Mouse (Mus musculus) stomach, embryonic 14.5 days (tissue): ENCODE data around the gene Tomm20. TPM values are rescaled to one million over a fixed set of nuclear protein-coding genes. Genes with fewer than 3 reads are reported as not detected.

Source experiments
- ATAC-seq: fragments of 200-750 bp; cut with Nextera tagmentation; 2 replicates; pipeline ENCODE4 v1.8.0; 2017; ENCODE audit warnings: low read depth, moderate TSS enrichment; ENCODE audit not compliant: insufficient number of reproducible peaks, insufficient read depth, low FRiP score
- H3K27ac ChIP-seq: fragments of 300-500 bp; sonication (generic); 2 replicates; pipeline ENCODE4 v1.5.1; 2014; ENCODE audit warnings: mild to moderate bottlenecking, low read length, moderate library complexity, mixed read lengths
- H3K27me3 ChIP-seq: fragments of 300-500 bp; sonication (generic); 2 replicates; pipeline ENCODE4 v1.6.1; 2014; ENCODE audit warnings: low read length, control low read depth, mixed read lengths; ENCODE audit not compliant: control insufficient read depth, insufficient read depth
- H3K36me3 ChIP-seq: fragments of 300-500 bp; sonication (generic); 2 replicates; pipeline ENCODE4 v1.6.1; 2014; ENCODE audit warnings: mild to moderate bottlenecking, control low read depth, low read length, moderate library complexity, mixed read lengths; ENCODE audit not compliant: control insufficient read depth, insufficient read depth
- H3K4me1 ChIP-seq: fragments of 300-500 bp; sonication (generic); 2 replicates; pipeline ENCODE4 v1.6.1; 2014; ENCODE audit warnings: low read length, control low read depth, mixed read lengths; ENCODE audit not compliant: control insufficient read depth, insufficient read depth
- H3K4me2 ChIP-seq: fragments of 300-500 bp; sonication (generic); replicated peaks from 2 replicates; pipeline ENCODE4 v1.6.1; 2014; ENCODE audit warnings: low read depth, low read length, control low read depth
- H3K4me3 ChIP-seq: fragments of 300-500 bp; sonication (generic); 2 replicates; pipeline ENCODE4 v1.5.1; 2014; ENCODE audit warnings: low read depth, low read length, control low read depth
- H3K9ac ChIP-seq: fragments of 300-500 bp; sonication (generic); replicated peaks from 2 replicates; pipeline ENCODE4 v1.6.1; 2014; ENCODE audit warnings: low read depth, mild to moderate bottlenecking, control low read depth, low read length, moderate library complexity, mixed read lengths
- H3K9me3 ChIP-seq: fragments of 300-500 bp; sonication (generic); 2 replicates; pipeline ENCODE4 v1.6.1; 2016; ENCODE audit warnings: low read depth, low read length, control low read depth; ENCODE audit not compliant: control insufficient read depth
- WGBS: fragments of 180-500 bp; shearing (Covaris S2); extraction: QIAGEN DNeasy Blood & Tissue Kit; methylation state at CpG from one replicate; pipeline ENCODE4 v1.1.7; 2014; 5-methylcytosine and 5-hydroxymethylcytosine counted together
- polyA plus RNA-seq: library from polyadenylated mRNA; unstranded; fragments of >200 nt; fragmentation: Nextera tagmentation; extraction: Ambion mirVana; gene quantifications from 2 replicates; pipeline ENCODE4 v1.2.1, GENCODE M21; 2014

Tomm20 gene
- polyA plus RNA-seq, 1 experiment from 2014 or later, result 200 TPM

GRCm38 (mm10) chr8:126970579-126971313 lies 25.1 kb upstream of the Tomm20 start, which contains the start of gene Rbm34:
Rbm34 (minus strand) TSS chr8:126971071.
- H3K27me3 ChIP-seq, result no peaks in the 10 kb centered on the region
- H3K4me3 ChIP-seq, result peak within 1 kb of the TSS; percentile 94
- H3K4me1 ChIP-seq, result peaks cover 3% of the 10 kb centered on the region; the same call in 1 of the 2 replicates
- peaks cover 17% of the 10 kb centered on the region; the same call in 1 of the 2 replicates for H3K36me3 ChIP-seq
- H3K27ac ChIP-seq, result peak within 1 kb of the TSS; percentile 21; the same call in 1 of the 2 replicates
- under 1% methylated on average over 50 of the region's 50 CpGs for WGBS
- H3K4me2 ChIP-seq, result peak within 1 kb of the TSS; percentile 85
- H3K9ac ChIP-seq, result peak within 1 kb of the TSS; percentile 76
- H3K9me3 ChIP-seq, result no peaks in the 10 kb centered on the region
- ATAC-seq, result peak; percentile 97

DNA sequence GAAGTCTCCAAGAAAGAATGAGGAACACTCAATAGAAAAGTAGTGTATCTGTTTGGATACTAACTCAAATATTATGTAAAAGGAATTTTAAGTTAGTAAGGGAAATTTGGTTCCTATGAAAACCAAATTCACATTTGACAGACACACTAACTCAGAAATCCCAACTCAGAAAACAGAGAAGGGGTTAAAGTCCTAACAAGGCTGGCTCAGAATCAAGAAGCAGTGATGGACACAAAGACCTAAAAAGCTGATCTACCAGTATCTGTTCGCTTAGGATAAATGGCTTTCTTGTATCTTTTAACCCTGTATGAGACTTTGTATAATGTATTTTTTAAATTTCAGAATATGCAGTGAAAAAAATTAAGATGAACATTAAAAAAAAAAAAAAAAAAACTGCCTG lies 23.9 kb upstream of the Tomm20 start:
- H3K4me2 ChIP-seq, result no peak overlapping the region
- no peaks in the 10 kb centered on the region for H3K9me3 ChIP-seq
- no peaks in the 10 kb centered on the region for H3K27me3 ChIP-seq
- WGBS, result 90% methylated on average over 1 of the region's 1 CpGs
- no peak overlapping the region for H3K9ac ChIP-seq
- H3K36me3 ChIP-seq, result peaks cover 27% of the 10 kb centered on the region
- no peak overlapping the region for H3K27ac ChIP-seq
- no peak for ATAC-seq
- no peak overlapping the region for H3K4me3 ChIP-seq
- H3K4me1 ChIP-seq, result peaks cover 3% of the 10 kb centered on the region; the same call in 1 of the 2 replicates

DNA sequence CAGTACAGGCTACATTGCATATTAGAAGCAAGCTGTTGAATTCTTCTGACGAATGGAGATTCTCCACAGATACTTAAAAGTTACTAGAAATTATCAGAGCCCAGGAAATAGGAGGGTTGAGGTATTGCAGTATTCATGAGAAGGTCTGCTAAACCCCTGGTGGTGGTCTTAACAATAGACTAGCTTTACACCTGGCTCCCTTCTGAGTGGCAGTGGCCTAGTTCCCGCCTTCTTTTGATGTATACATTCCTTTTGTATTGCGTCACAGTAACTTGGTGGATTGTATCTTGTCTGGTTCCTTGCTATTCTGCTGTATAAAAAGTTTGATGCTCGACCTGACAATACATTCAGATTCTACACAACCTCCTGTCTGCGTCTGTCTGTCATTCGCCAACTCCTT lies 22.5 kb upstream of the Tomm20 start:
- H3K27me3 ChIP-seq, result no peaks in the 10 kb centered on the region
- H3K9ac ChIP-seq, result no peak overlapping the region
- ATAC-seq, result no peak
- peaks cover 32% of the 10 kb centered on the region for H3K36me3 ChIP-seq
- H3K9me3 ChIP-seq, result no peaks in the 10 kb centered on the region
- H3K4me3 ChIP-seq, result no peak overlapping the region
- H3K27ac ChIP-seq, result no peak overlapping the region
- 94% methylated on average over 6 of the region's 6 CpGs for WGBS
- H3K4me2 ChIP-seq, result no peak overlapping the region
- peaks cover 3% of the 10 kb centered on the region; the same call in 1 of the 2 replicates for H3K4me1 ChIP-seq

- Histone ChIP-seq H3K4me2 (no peak overlapping the region), H3K36me3 (peaks cover 56% of the 10 kb centered on the region), H3K27me3 (no peaks in the 10 kb centered on the region), H3K9me3 (no peaks in the 10 kb centered on the region), H3K4me3 (no peak overlapping the region), H3K9ac (no peak overlapping the region), H3K27ac (no peak overlapping the region), H3K4me1 (peaks cover 3% of the 10 kb centered on the region; the same call in 1 of the 2 replicates)
- WGBS, result 78% methylated on average over 6 of the region's 6 CpGs
- ATAC-seq, result no peak
These were observed 19.6 kb upstream of the Tomm20 start for GRCm38 (mm10) chr8:126965246-126965645.

DNA sequence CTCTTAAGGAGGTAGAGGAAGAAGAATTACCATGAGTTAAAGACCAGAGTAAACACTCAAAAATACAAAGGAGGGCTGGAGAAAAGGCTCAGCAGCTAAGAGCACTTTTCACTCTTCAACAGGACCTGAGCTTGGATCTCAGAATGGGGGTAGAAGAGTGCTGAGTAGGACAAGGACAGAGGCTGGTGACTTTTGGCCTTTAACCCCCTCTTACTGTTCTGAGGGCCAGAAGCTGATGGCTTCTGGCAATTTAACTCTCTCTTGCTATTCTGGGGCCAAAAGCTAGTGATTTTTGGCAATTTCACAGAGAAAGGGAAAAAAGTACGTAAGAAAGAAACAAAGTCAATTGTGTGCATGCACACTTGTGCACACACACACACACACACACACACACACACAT lies 17.2 kb upstream of the Tomm20 start:
- H3K4me2 ChIP-seq, result no peak overlapping the region
- 94% methylated on average over 1 of the region's 1 CpGs for WGBS
- H3K9me3 ChIP-seq, result no peaks in the 10 kb centered on the region
- H3K36me3 ChIP-seq, result peaks cover 61% of the 10 kb centered on the region
- ATAC-seq, result no peak
- no peak overlapping the region for H3K4me3 ChIP-seq
- H3K27me3 ChIP-seq, result no peaks in the 10 kb centered on the region
- no peak overlapping the region for H3K9ac ChIP-seq
- H3K27ac ChIP-seq, result no peak overlapping the region
- no peaks in the 10 kb centered on the region for H3K4me1 ChIP-seq

- no peaks in the 10 kb centered on the region for H3K9me3 ChIP-seq
- 94% methylated on average over 3 of the region's 3 CpGs for WGBS
These were observed 15.9 kb upstream of the Tomm20 start for GRCm38 (mm10) chr8:126961516-126961915.

DNA sequence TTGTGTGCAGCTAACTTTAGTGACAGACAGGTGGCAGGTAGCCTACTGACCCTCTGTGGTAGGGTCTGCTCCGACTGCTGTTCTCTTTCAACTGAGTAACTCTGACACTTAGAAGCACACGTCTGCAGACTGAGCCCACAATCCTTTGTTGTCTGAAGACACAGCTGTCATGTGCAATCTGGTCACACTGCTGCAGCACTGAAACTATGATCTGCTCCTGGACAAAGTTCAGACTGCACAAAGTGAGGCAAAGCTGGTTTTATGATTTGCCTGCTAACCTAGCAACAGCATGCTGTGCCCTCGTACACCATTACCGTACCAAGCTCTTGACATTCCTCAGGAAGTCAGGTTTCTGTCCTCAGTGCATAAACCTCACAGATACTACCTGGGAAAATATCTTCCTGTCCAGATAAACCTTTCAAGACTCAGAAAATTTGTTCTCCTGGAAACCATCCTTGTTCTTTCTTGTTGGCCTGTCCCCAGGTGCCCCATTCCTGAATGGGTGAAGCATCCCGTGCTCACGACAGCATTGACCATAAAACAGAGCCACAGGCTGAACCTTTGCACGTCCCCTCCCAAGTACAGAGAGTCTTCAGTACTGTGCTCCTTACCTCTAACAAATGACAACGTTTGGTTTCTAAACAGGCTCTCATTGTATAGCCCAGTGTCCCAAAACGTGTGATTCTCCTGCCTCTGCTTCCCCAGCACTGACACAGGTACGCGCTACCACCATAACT lies 6.4 kb upstream of the Tomm20 start:
- Histone ChIP-seq H3K4me1 (no peaks in the 10 kb centered on the region), H3K27ac (no peak overlapping the region), H3K36me3 (peaks cover 42% of the 10 kb centered on the region)

More at GRCm38 (mm10) chr8:126961516-126961915, 15.9 kb upstream of the Tomm20 start:
- no peak for ATAC-seq
- H3K27ac ChIP-seq, result no peak overlapping the region
- peaks cover 60% of the 10 kb centered on the region for H3K36me3 ChIP-seq
- no peak overlapping the region for H3K9ac ChIP-seq
- H3K4me2 ChIP-seq, result no peak overlapping the region
- H3K4me1 ChIP-seq, result no peaks in the 10 kb centered on the region
- H3K4me3 ChIP-seq, result no peak overlapping the region
- H3K27me3 ChIP-seq, result no peaks in the 10 kb centered on the region

GRCm38 (mm10) chr8:126949527-126949926 lies 3.9 kb upstream of the Tomm20 start:
- H3K4me2 ChIP-seq, result no peak overlapping the region
- no peaks in the 10 kb centered on the region for H3K4me1 ChIP-seq
- peaks cover 36% of the 10 kb centered on the region for H3K36me3 ChIP-seq
- no peak for ATAC-seq
- no peak overlapping the region for H3K4me3 ChIP-seq
- H3K27me3 ChIP-seq, result no peaks in the 10 kb centered on the region
- no peak overlapping the region for H3K27ac ChIP-seq
- 72% methylated on average over 2 of the region's 2 CpGs for WGBS
- no peak overlapping the region for H3K9ac ChIP-seq
- H3K9me3 ChIP-seq, result no peaks in the 10 kb centered on the region

More for the DNA sequence above, 6.4 kb upstream of the Tomm20 start:
- no peaks in the 10 kb centered on the region for H3K27me3 ChIP-seq
- no peak overlapping the region for H3K9ac ChIP-seq
- no peak for ATAC-seq
- WGBS, result 88% methylated on average over 11 of the region's 11 CpGs
- no peak overlapping the region for H3K4me2 ChIP-seq
- no peak overlapping the region for H3K4me3 ChIP-seq
- H3K9me3 ChIP-seq, result no peaks in the 10 kb centered on the region
